Mouse (Mus musculus) cerebellum, adult 11 months (tissue): ENCODE measurements around the gene Stk38.
A peak's percentile ranks its signal among the peaks of the same experiment; 100 is the strongest.

Experiments used
- DNase-seq: peaks from one replicate; pipeline ENCODE4 v3.0.0; 2022

Stk38 gene

DNA sequence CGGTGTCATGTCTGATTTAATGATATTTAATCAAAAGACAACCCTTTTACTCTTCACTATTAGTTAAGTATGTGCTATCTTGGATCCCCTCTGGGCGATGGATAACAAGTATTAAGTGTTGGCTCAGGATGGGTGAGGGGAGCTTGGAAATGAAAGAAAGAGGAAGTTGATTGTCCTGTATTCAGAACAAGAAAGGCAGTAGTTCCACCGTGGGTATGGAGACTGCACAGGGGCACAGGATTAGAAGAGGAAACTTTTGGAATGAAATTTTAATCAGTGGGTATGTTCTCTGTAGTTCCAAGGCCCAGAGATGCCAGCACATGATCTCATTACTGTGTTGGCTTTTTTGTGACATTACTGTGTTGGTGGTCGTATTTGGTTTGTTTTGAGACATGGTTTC lies 57.0 kb downstream of the Stk38 start:
- DNase-seq = no peak

GRCm38 (mm10) chr17:28948661-28949060 lies 59.1 kb downstream of the Stk38 start:
- no peak for DNase-seq

- no peak for DNase-seq
These were observed 60.5 kb downstream of the Stk38 start for GRCm38 (mm10) chr17:28947011-28947939.

- DNase-seq = no peak
These were observed 63.3 kb downstream of the Stk38 start for GRCm38 (mm10) chr17:28944481-28944880.

DNA sequence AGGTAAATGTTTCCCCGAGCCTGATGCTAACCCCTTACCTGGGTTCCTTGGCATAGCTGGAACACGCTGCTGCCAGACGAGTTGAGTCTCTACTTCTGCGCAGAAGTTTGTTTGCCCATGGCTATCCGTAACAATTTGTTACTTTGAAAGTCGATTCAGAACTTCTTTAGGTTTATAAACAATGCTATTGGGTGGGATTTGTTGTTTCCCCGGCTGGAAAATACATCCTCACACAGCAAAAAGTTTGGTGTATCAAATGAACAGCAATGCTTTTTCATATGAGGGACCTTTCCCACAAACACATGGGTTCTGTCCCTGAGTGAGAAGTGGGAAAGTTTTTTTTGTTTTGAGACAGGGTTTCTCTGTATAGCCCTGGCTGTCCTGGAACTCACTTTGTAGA lies 64.1 kb downstream of the Stk38 start, which contains the start of gene Pxt1:
TSS of gene Pxt1 (minus strand) at position 101 of the 400 bp plus-strand sequence.
- no peak for DNase-seq

DNA sequence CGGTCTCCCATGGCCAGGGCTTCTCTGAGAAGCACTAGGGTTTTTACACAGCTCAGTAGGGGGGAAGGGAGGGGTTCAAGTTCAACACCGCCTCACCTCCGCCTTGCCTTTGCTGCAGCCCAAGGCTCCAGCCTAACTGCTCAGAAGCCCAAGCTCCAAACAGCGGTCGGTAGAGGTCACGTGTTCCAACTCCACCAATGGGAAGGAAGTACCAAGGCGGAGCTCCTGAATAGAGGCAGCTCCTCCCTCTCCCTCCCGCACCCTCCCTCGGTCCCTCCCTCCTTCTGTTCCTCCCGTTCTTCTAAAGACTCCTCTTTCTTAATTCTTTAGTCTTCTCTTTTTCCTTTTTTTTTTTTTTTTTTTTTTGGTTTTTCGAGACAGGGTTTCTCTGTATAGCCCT lies 65.7 kb downstream of the Stk38 start:
- no peak for DNase-seq

- DNase-seq = no peak
These were observed 66.8 kb downstream of the Stk38 start for GRCm38 (mm10) chr17:28940776-28941555.

GRCm38 (mm10) chr17:28936622-28937345 lies 71.0 kb downstream of the Stk38 start:
- DNase-seq = no peak

DNA sequence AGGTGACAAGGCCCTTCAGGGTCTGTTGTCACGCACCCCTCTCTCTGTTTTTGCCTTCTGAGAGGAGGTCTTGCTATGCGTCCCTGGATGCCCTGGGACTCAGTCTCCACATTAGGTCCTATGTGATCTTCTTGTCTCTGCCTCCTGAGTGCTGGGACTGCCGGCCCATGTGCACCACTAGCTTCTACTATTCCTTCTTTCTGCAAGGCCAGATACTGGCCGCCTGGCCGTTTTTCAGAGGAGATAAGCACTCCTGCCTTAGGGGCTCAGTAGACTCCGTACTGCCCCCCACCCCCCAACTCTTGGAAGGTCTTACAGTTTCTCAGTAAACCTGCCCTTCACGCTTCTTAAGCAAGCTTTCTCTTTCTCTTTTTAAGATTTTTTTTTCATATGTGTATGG lies 71.7 kb downstream of the Stk38 start:
- no peak for DNase-seq

GRCm38 (mm10) chr17:28934120-28934916 lies 73.5 kb downstream of the Stk38 start:
- DNase-seq = no peak

- no peak for DNase-seq
These were observed 75.5 kb downstream of the Stk38 start for GRCm38 (mm10) chr17:28932274-28932673.

DNA sequence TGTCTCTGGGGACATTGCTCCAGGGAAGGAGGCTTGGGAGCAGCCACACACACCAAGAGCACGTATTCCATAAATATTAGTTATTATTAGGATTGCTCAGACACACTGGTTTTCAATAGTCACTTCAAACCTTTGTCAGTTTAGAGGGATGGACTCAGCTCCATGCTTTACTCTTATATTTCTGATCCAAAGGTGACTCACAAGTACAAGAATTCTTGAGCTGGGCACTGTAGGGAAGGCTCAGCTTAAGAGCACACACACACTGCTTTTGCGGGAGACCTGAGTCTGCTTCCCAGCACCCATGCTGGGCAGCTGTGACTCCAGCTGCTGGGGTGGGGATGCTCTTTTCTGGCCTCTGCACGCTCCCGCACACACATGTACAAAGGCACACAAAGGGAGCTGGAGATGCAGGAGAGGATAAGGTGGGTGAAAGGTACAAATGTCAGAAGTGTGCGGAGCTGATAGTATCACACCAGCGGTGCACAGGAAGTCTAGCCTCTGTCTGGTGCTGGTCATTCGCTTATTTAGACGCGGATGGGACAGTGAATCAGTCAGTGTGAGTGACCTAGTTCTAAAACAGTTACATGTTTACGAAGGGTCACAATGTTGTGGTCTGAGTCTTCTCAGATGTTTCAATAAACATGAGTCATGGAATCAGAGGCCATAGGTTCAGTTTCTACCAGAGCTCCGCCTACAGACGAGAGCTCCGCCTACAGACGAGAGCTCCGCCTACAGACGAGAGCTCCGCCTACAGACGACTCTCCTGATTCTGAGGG lies 76.2 kb downstream of the Stk38 start:
- DNase-seq = no peak

DNA sequence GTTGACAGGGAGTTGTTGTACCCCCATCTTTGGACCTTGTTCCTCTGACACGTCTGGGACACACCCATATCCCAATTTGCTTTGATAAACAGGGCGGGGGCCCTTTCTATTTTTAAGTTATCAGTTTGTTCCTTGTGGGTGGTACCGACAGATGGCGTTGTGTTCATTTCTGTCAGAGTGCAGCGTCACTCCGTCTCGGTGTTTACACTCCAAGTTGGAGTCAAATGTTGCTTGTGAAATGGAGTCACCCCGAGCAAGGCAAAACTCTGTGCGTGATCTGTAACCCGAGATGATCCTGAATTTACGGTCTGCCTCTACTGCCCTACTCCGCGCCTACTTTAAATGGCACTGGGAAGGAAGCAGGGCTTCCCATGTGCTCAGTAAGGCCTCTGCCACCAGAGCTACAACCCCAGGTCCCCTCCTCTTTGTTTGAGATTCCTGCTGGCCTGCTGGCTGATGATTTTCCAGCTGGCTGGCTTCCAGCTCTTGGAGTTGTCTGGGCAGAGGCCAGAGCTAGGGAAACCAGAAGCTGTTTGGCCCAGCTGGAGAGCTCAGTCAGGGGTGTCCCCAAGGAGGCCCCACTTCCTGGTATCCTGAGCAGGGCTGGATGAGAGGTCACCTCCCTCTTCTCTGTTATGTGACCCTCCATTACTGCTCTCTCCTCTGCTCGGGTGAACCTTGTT lies 77.3 kb downstream of the Stk38 start:
- no peak for DNase-seq

DNA sequence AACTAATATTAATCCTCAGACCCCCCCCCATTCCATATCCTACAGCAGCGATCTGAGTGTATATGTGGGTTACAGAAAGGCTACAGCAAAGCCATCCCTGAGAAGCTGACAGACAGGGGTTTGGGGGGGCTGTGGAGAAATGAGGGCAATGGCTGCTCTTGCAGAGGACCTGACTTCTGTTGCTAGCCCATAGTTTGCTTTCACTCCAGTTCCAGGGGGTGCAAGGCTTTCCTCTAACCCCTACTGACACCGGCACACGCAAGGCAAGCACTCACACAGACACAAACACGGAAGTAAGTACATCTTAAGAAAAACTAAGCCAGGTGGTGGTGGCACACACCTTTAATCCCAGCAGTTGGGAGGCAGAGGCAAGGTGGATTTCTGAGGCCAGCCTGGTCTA lies 78.4 kb downstream of the Stk38 start:
- no peak for DNase-seq

DNA sequence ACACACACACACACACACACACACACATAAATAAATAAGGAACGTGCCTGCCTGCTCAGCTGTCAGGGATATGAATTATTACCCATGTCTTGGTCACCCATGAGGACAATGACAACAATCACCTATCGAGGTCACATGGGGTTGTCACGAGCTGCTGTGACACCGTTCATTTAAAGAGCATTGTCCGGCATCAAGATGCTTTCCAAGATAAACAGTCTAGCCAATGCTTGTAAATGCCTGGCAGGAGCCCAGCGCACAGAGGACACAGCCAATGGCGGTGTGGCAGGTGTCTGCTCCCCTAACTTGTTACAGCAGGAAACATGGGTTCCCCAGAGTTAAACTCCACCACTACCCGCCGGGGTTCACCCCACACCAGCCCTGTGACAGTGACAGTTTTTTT lies 79.8 kb downstream of the Stk38 start:
- DNase-seq = no peak

GRCm38 (mm10) chr17:28926866-28927635 lies 80.7 kb downstream of the Stk38 start:
- DNase-seq = no peak

- peak; percentile 79 for DNase-seq
These were observed 81.4 kb downstream of the Stk38 start for GRCm38 (mm10) chr17:28926380-28926779.

- no peak for DNase-seq
These were observed 82.7 kb downstream of the Stk38 start for GRCm38 (mm10) chr17:28924957-28925595.

DNA sequence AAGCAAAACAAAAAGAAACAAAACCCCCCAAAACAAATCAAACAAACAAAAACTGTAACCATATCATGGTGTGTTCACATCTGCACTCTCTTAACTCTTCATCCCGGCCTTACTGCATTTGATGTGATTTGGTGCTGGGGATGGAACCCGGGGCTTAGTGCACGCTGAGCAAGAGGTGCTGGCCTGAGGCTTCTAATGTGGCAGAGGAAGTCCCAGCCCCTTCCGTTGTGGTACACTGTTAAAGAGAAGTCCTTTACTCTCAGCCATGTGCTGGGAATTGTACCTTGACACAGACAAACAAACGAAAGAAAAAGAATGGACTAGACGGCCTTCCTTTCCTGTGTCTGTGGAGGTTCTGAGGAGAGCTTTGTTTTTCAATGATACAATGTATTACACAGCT lies 85.7 kb downstream of the Stk38 start:
- DNase-seq = no peak

DNA sequence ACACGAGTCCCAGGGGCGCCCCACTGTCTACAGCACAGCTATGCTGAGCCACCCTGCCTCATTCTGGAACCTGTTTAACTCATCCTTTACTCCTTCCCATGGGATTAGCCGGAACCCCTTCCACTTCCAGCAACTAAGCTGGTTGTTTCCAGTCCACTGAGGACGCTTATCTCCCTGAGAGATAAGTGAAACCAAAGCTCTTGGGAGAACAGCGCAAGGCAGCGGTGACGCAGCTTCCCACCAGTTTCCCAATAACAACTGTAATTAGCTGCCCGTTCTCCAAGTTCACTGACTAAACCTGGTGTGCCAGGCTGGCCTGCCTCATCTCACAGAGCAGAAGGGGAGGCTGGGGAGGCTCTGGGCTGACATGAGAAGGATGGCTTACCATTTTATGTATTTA lies 86.7 kb downstream of the Stk38 start:
- DNase-seq = no peak
